Mouse (Mus musculus) liver, embryonic 14.5 days (tissue): ENCODE measurements around the gene Slc38a11.

Experiments used
- CTCF ChIP-seq: IDR thresholded peaks from 2 replicates; pipeline ENCODE4 v1.5.1; 2016; ENCODE audit warnings: antibody characterized with exemption, low read depth, control low read depth
- EP300 ChIP-seq: IDR thresholded peaks from 2 replicates; pipeline ENCODE4 v1.6.1; 2016; ENCODE audit warnings: antibody characterized with exemption, low read depth

- no peak for TF ChIP-seq EP300
- TF ChIP-seq CTCF: no peak
Observed at GRCm38 (mm10) chr2:65393061-65393460, 29.2 kb upstream of the Slc38a11 start.
